Mouse (Mus musculus): Measurements from ENCODE around the gene Prss50. TPM values are rescaled to one million over a fixed set of nuclear protein-coding genes. Genes with fewer than 3 reads are reported as not detected.

Gene Prss50
- polyA plus RNA-seq (2014; fragmentation: Illumina TruSeq; extraction: RNeasy Lipid Tissue Mini Kit (QIAGEN cat#74804); ENCODE audit: insufficient read depth, low read depth, low replicate concordance), result not detected

DNA sequence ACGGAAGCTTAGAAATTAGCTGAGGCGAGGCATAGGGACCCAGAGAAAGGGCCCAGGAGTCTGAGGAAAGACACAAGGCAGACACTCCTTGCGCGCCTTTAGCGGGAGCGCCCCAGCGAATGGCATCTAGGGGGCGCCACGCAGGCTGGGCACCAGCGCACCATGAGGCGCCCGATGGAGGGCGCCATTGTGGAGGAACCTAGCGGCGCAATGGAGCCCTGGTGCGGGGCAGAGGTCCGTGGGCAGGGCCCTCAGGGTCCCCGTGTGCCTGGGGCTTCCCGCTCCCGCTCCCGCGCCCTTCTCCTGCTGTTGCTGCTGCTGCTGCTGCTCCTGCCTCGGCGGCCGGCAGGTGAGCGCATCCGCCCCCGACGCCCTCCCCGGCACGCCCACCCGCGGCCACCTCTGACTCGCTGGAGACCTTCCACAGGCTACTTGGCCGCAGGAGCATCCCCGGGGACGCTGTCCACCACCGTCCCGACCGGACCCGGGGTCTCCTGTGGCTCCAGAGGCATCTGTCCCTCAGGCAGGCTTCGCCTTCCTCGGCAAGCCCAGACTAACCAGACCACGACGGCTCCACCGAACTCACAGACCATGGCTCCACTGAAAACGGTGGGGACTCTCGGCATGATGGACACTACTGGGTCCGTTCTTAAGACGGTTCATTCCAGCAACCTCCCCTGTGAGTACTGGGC lies at the start of gene Prss50:
Gene Prss50, plus strand, starts transcription at position 187 of the 692 bp plus-strand sequence.

DNA sequence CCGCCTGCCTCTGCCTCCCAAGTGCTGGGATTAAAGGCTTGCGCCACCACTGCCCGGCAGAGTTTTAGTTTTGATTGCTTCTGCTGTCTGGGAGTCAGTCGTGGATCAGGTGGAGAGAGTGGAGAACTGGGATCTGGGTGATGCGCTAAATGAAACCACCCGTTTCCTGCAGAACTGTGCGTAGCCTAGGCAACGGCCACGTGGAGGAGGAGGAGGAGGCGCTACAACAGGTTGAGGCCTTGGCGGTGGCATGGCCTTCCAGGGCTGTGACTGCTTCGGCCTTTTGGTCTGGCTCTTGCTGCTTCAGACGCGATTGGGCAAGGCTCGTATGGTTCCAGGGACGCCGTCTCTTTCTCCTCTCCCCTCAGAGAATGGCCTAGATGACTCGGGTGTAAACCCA lies 44.0 kb upstream of the Prss50 start, which contains the start of gene Prss44:
Gene Prss44, plus strand, starts transcription at position 206 of the 400 bp plus-strand sequence.

DNA sequence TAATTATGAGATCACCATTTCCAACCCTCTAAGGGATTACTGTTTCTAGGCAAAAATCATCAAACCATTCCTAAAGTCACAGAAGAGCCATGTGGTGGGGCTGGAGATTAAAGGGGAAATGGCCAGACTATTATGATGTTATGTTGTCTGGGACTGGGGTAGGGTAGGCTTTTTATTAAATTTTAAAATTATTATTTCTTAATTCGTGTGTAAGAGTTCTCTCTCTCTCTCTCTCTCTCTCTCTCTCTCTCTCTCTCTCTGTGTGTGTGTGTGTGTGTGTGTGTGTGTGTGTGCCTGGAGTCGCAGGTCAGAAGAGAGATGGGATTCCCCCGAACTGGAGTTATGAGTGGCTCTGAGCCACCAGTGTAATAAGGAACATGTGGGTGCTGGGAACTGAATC lies 31.4 kb upstream of the Prss50 start, which contains the start of gene Prss43:
Gene Prss43, plus strand, starts transcription at position 301 of the 400 bp plus-strand sequence.

DNA sequence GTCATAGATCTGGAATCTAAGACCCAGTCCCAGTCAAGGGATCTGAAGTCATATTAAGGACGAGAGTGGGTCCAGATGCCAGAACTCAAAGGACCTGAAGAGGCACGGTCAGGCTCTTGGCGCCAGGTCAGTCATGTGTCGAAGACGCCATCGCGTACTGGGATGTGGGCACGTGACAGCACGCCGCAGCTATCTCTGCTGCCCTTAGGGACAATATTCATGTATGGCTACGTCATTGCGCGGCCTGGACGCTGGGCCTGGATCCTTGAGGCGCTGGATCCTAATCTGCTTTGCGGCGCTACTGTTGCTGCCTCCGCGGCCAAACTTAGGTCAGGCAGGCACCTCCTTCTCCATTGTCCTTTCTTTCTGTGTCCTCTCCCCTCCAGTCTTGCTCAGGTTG lies 23.4 kb upstream of the Prss50 start, which contains the start of gene Prss45:
Gene Prss45, plus strand, starts transcription at position 178 of the 400 bp plus-strand sequence.

DNA sequence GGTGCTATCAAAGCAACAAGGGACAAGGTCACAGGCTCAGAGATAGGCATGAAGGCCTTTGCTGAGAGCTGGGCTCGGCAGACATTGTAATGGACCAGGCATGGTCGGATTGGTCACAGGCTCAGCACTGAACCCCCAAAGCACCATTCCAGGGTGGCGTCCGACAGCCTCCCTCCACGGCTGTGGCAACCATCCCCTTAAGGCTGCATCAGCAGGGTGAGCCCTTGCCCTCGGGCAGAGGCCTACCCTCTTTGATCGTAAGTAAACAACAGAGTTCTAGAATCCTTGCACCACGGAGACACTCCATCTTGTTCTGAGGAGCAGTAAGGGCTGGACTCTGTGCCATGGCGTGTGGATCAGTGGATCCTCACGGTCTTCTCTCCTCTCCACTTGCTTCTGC lies 13.6 kb upstream of the Prss50 start, which contains the start of gene Prss46:
Gene Prss46, plus strand, starts transcription at position 301 of the 400 bp plus-strand sequence.

DNA sequence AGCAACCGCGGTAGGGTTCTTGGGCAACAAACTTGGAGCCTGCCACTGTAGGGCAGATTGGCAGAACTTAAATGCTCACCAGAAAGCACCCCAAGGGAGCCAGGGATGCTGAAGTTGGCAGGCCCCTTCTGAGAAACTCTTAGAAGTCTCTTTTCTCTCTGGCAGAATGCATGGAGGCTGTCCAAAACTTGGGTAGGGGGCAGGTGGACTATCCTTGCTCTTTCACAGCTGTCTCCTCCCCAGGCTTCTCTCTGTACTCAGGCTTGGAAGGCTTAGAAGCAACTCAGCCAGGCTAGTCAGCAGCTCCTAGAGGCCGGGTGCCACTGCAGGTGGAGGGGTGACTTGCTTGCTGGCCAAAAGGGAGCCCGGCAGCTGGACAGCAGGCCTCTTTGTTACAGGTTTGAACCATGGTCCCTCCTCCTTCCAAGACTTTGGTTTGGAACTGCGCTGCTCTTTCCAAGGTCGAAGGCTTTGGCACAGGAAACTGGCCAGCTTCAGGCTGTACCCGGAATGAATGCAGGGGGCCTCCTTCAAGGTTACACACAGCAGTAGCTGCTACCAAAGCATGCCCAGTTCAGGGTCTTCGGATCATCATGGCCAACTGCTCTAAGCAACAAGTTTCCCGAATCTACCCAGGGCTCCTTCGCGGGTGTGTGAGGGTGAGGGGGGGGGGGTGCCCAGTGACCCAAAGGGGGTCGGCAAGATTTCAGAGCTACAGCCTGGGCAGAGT lies 21.6 kb downstream of the Prss50 start, which contains the start of gene Als2cl:
Gene Als2cl, plus strand, starts transcription at position 680 of the 730 bp plus-strand sequence.

DNA sequence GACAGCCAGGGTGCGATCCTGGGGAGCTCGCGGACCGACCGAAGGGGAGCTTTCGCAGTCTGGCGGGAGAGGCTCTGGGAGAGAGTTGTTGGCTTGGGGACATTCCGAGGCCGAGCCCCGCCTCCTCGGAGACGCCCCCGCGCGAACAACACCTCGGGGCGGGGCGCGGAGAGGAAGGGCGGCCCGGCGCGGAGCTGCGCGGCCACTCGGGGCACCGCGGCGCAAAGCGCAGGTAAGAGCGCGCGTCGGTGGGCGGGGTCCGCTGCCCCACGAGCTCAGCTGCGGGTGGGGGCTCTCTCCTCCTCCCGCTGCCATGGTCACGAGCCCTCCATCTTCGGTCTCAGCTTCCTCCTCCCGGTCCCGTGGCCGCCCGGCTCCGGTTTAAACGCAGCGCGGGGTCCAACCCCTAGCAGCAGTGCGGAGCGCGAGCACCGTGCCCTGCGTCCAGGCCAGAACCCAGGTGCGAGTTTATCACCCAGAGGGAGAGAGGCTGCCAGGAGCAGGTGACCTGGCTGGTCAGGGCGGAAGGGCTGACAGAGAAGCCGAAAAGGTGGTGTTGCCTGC lies 22.3 kb downstream of the Prss50 start, which contains the start of gene Tmie:
Gene Tmie, minus strand, starts transcription at position 116 of the 564 bp plus-strand sequence.

Other genes starting within 250 kb of the Prss50 start
- gene Nradd, start 233.5 kb upstream of the Prss50 start, polyA plus RNA-seq (2014; fragmentation: Illumina TruSeq; extraction: RNeasy Lipid Tissue Mini Kit (QIAGEN cat#74804); ENCODE audit: insufficient read depth, low read depth, low replicate concordance), result 19.5 TPM
- gene Nbeal2, start 203.8 kb upstream of the Prss50 start, polyA plus RNA-seq (2014; fragmentation: Illumina TruSeq; extraction: RNeasy Lipid Tissue Mini Kit (QIAGEN cat#74804); ENCODE audit: insufficient read depth, low read depth, low replicate concordance), result 10.7 TPM
- 141 TPM for gene Ccdc12, start 201.5 kb upstream of the Prss50 start, polyA plus RNA-seq (2014; fragmentation: Illumina TruSeq; extraction: RNeasy Lipid Tissue Mini Kit (QIAGEN cat#74804); ENCODE audit: insufficient read depth, low read depth, low replicate concordance)
- 12.4 TPM for gene Myl3, start 116.1 kb upstream of the Prss50 start, polyA plus RNA-seq (2014; fragmentation: Illumina TruSeq; extraction: RNeasy Lipid Tissue Mini Kit (QIAGEN cat#74804); ENCODE audit: insufficient read depth, low read depth, low replicate concordance)
- 3.5 TPM for gene Pth1r, start 110.8 kb upstream of the Prss50 start, polyA plus RNA-seq (2014; fragmentation: Illumina TruSeq; extraction: RNeasy Lipid Tissue Mini Kit (QIAGEN cat#74804); ENCODE audit: insufficient read depth, low read depth, low replicate concordance)
- gene Prss42, start 59.8 kb upstream of the Prss50 start, polyA plus RNA-seq (2014; fragmentation: Illumina TruSeq; extraction: RNeasy Lipid Tissue Mini Kit (QIAGEN cat#74804); ENCODE audit: insufficient read depth, low read depth, low replicate concordance), result not detected
- not detected for gene Prss44, start 44.0 kb upstream of the Prss50 start, polyA plus RNA-seq (2014; fragmentation: Illumina TruSeq; extraction: RNeasy Lipid Tissue Mini Kit (QIAGEN cat#74804); ENCODE audit: insufficient read depth, low read depth, low replicate concordance)
- not detected for gene Prss43, start 31.3 kb upstream of the Prss50 start, polyA plus RNA-seq (2014; fragmentation: Illumina TruSeq; extraction: RNeasy Lipid Tissue Mini Kit (QIAGEN cat#74804); ENCODE audit: insufficient read depth, low read depth, low replicate concordance)
- not detected for gene Prss45, start 23.4 kb upstream of the Prss50 start, polyA plus RNA-seq (2014; fragmentation: Illumina TruSeq; extraction: RNeasy Lipid Tissue Mini Kit (QIAGEN cat#74804); ENCODE audit: insufficient read depth, low read depth, low replicate concordance)
- gene Prss46, start 13.5 kb upstream of the Prss50 start, polyA plus RNA-seq (2014; fragmentation: Illumina TruSeq; extraction: RNeasy Lipid Tissue Mini Kit (QIAGEN cat#74804); ENCODE audit: insufficient read depth, low read depth, low replicate concordance), result not detected
- gene Als2cl, start 21.9 kb downstream of the Prss50 start, polyA plus RNA-seq (2014; fragmentation: Illumina TruSeq; extraction: RNeasy Lipid Tissue Mini Kit (QIAGEN cat#74804); ENCODE audit: insufficient read depth, low read depth, low replicate concordance), result 20.3 TPM
- 1.9 TPM for gene Tmie, start 22.1 kb downstream of the Prss50 start, polyA plus RNA-seq (2014; fragmentation: Illumina TruSeq; extraction: RNeasy Lipid Tissue Mini Kit (QIAGEN cat#74804); ENCODE audit: insufficient read depth, low read depth, low replicate concordance)
- gene Fam240a, start 58.9 kb downstream of the Prss50 start, polyA plus RNA-seq (2014; fragmentation: Illumina TruSeq; extraction: RNeasy Lipid Tissue Mini Kit (QIAGEN cat#74804); ENCODE audit: insufficient read depth, low read depth, low replicate concordance), result not detected
- gene Tdgf1, start 88.2 kb downstream of the Prss50 start, polyA plus RNA-seq (2014; fragmentation: Illumina TruSeq; extraction: RNeasy Lipid Tissue Mini Kit (QIAGEN cat#74804); ENCODE audit: insufficient read depth, low read depth, low replicate concordance), result 1.9 TPM
- 0.90 TPM for gene Lrrc2, start 93.6 kb downstream of the Prss50 start, polyA plus RNA-seq (2014; fragmentation: Illumina TruSeq; extraction: RNeasy Lipid Tissue Mini Kit (QIAGEN cat#74804); ENCODE audit: insufficient read depth, low read depth, low replicate concordance)
- gene Rtp3, start 132.6 kb downstream of the Prss50 start, polyA plus RNA-seq (2014; fragmentation: Illumina TruSeq; extraction: RNeasy Lipid Tissue Mini Kit (QIAGEN cat#74804); ENCODE audit: insufficient read depth, low read depth, low replicate concordance), result 8.7 TPM
- gene Ltf, start 161.3 kb downstream of the Prss50 start, polyA plus RNA-seq (2014; fragmentation: Illumina TruSeq; extraction: RNeasy Lipid Tissue Mini Kit (QIAGEN cat#74804); ENCODE audit: insufficient read depth, low read depth, low replicate concordance), result 31.4 TPM
- gene Ccrl2, start 199.6 kb downstream of the Prss50 start, polyA plus RNA-seq (2014; fragmentation: Illumina TruSeq; extraction: RNeasy Lipid Tissue Mini Kit (QIAGEN cat#74804); ENCODE audit: insufficient read depth, low read depth, low replicate concordance), result 27.7 TPM

Measured in lung, adult 10 weeks (tissue).